Mouse (Mus musculus): Measurements from ENCODE around the gene Pklr.

The Pklr gene

DNA sequence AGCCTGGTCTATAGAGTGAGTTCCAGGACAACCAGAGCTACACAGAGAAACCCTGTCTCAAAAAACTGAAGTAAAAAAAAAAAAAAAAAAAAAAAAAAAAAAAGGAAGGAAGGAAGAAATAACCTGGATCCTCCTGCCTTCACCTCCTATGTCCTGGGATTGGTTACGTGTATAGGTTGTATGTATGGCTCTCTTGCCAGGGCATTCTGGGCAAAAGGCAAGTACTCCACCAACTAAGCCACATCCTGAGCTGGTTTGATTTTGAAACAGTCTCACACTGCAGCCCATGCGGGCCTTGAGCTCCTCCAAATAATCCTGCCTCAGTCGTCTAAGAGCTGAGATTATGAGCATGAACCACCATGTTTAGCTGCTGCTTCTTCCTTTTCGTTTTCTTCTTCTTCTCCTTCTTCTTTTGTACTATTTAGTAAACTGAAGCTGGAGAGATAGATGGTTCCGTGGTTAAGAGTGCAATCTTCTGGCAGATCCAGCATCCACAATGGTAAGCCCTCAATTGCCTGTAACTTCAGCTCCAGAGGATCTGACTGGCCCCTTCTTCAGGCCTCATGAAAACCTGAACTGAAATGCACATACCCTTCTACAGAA, 27.8 kb downstream of the Pklr start:
- no peak for DNase-seq (ENCODE audit: low spot score)

DNA sequence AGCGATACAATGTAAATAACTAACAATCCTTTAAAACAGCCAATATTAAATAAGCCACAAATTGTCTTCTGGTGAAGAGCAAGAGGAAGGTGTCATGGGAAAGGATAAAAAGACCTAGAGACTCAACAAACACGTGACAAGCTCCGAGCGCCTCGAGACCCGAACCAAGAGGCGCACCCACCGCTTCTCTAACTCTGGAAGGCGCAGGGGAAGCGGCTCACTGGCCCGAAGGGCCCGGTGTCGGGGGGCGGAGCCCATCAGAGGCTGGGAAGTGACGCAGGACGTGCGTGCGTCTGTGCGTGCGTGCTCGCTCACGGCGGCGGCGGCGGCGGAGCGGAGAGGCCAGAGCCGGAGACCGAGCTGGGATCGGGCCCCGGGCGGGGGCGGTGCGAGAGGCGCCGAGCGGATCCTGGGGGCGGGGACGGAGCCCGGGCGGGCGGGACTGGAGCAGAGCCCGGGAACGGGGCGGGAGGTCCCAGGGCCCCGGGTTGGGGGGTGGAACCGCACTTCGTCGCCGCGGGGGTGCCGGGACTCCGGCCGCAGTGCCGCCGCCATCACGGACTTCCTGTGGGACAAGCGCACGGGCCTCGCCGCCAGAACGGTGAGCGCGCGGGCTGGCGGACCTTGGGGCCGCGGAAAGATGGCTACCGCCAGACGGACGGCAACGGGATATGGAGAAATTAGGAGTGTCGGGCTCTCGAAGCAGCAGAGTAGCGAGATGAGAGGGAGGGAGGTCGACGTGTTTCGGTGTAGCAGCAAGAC, 28.7 kb downstream of the Pklr start, which contains the start of gene Clk2:
Gene Clk2, plus strand, starts transcription at position 290 of the 762 bp plus-strand sequence.
- peak; percentile 95 for DNase-seq (ENCODE audit: low spot score)

DNA sequence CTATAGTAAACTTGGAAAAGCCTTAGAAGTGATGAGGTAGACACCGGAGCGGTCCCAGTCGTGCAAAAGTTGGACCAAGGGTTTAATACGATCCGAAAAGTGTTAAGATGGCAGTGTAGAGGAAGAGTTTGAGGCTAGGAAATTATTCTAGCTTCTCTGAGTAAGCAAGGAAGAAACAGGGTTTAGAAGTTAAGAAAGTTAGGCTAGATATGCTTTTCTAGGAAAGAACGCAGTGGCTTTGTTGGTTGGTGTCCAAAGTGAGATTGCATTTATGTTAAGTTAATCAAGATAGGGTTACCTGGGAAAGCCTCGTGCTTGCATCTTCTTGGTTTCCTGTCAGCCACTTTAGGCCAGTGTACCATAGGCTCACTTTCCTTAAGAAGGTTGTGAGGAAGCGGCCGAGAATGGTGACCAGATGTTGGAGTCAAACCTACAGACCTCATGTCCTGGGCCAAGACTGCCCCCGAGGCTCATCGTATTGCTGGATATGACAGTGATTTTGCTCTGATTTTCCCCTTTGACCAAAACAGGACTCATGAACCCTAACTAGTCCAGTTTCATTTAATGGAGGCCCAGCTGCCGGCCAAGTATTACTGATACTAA, 29.4 kb downstream of the Pklr start:
- DNase-seq (ENCODE audit: low spot score), result no peak

DNA sequence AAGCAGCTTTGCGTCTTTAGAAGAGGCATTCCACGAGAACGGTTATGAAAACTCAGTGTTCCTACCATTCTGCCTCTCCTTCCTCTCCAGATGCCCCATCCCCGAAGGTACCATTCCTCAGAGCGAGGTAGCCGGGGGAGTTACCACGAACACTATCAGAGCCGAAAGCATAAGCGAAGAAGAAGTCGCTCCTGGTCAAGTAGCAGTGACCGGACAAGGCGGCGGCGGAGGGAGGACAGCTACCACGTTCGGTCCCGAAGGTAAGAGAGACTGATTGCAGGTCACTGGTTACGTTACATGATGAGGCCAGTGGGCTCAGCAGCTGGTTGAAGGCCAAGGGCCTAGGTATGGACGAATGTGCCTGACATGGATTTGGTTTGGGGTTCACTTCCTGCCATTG, 31.0 kb downstream of the Pklr start:
- DNase-seq (ENCODE audit: low spot score), result no peak

DNA sequence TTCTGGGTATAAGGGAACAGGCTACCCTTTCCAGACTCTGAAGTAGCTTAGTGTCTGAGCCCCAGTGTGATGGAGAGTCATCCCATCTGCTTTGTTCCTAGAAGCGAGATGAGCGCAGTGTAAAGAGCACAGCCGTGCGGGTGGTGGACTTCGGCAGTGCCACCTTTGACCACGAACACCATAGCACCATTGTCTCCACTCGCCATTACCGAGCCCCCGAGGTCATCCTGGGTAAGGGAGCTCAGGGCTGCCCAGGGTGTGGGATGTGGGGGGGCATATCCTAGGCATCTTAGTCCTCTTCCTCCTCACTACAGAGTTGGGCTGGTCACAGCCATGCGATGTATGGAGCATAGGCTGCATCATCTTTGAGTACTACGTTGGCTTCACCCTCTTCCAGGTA, 38.9 kb downstream of the Pklr start:
- no peak for DNase-seq (ENCODE audit: low spot score)

DNA sequence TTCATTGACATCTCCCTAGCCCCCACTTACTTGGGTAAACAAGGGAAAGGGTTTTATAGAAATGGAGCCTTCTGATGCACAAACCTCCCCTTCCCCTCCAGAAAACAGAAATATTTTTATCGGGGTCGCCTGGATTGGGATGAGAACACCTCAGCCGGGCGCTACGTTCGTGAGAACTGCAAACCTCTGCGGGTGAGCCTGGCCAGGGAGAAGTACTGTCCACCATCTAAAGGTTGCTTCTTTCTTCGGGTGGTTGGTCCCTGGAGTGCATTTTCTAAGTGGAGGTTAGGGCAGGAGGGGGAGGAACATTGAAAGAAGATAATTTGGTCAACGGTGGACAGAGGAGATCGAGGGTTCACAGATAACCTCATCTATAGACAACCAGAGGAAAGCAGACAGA, 39.6 kb downstream of the Pklr start:
- no peak for DNase-seq (ENCODE audit: low spot score)

DNA sequence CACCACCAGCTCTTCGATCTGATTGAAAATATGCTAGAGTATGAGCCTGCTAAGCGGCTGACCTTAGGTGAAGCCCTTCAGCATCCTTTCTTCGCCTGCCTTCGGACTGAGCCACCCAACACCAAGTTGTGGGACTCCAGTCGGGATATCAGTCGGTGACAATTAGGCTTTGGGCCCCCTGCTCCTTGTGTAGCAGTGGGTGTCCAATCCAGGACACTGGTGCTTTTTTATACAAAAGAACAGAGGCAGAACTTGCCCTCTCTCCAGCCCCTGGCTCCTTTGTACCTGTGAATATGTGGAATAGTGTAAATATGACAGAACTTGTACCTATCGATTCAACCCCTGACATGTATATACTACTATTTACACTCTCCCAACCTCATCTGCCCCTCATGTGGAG, 40.5 kb downstream of the Pklr start:
- no peak for DNase-seq (ENCODE audit: low spot score)

DNA sequence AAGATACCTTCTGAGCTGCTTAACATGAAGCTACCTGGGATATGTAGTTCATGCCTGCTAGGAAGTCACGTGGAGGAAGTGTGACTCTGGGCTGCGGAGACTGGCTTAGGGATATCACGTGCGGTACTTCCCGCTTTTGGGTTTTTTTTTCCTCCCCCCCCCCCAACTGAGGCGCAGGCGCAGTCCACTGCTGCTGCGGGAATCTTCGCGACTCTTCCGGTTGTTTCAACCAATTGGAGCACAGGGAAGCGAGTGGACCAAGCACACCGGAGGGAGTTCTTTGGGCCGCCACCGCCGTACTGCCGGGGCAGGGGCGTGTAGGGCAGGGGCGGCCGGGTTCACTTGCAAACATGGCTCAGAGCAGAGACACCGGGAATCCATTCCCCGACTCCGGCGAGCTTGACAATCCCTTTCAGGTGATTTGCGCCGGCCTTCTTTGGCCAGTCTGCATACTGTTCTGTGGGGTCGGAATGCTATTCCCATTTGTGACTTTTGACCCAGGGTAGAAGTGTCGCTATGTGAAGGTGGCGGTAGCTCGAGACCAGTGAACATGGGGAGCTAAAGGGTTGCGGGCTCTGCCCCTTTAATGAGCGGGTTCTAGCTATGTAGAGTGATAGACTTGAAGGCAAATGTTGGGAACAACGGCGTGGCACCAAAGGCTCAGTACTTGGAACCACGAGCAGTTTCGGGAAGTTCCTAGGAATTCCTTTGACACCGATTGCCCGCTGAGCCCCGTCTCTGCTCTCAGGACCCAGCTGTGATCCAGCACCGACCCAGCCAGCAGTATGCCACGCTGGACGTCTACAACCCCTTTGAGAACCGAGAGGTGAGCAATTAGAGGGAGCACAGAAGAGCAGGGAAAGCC, 41.5 kb downstream of the Pklr start, which contains the start of gene Scamp3:
Gene Scamp3, plus strand, starts transcription at position 232 of the 865 bp plus-strand sequence.
- peak; percentile 86 for DNase-seq (ENCODE audit: low spot score)

DNA sequence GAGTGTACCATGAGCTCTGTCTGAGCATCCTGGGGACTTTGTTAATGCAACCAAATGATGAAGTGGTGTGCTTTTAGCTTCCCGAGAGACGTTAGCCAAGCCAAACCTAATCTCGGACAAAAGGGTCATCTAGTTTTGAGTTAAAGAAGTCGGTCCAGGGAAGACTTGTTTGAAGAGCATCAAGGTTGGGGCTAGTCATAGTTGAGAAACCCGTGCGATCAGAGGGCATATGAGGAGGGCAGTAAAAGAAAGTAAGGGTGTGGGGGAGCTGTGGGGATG, 42.1 kb downstream of the Pklr start:
- DNase-seq (ENCODE audit: low spot score), result no peak

DNA sequence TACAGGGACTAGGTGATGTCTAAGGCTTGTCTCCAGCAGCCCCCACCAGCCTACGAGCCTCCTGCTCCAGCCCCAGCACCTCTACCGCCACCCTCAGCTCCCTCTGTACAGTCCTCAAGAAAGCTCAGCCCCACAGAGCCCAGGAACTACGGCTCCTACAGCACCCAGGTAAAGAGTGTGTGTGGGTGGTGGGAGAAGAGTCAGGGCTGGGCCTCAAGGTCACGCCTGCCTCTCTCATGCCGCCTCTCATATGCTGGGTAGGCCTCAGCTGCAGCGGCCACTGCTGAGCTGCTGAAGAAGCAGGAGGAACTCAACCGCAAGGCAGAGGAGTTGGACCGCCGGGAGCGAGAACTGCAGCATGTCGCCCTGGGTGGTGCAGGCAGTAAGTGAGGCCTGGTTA, 43.1 kb downstream of the Pklr start:
- DNase-seq (ENCODE audit: low spot score), result no peak

DNA sequence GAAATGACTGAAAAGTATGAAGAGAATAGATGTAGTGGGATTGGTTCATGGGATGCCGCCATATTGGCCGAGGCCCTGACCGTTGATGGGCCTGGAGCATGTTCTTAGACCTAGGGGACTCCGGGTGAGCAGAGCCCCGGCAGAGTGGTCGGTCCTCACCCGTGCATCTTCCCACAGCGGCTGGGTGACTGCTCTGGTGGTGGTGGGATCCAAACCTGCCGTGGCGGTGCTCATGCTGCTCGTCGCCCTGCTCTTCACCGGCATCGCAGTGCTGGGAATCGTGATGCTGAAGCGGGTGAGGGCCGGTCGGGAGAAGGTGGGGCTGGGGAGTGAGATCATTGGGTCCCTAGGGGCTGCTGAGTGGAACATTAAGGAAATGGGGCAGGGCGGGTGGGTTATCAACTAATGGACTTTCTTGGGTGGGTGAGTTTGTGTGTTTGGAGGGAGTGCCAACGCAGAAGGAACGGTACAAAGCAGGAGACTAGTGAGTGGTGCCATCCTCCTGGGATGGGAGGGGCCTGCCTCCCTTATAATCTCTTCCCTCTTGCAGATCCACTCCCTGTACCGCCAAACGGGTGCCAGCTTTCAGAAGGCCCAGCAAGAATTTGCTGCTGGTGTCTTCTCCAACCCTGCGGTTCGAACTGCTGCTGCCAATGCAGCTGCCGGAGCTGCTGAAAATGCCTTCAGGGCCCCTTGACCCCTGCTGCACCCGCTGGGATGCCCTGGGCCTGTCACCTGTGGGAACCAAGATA, 46.0 kb downstream of the Pklr start:
- DNase-seq (ENCODE audit: low spot score), result no peak

DNA sequence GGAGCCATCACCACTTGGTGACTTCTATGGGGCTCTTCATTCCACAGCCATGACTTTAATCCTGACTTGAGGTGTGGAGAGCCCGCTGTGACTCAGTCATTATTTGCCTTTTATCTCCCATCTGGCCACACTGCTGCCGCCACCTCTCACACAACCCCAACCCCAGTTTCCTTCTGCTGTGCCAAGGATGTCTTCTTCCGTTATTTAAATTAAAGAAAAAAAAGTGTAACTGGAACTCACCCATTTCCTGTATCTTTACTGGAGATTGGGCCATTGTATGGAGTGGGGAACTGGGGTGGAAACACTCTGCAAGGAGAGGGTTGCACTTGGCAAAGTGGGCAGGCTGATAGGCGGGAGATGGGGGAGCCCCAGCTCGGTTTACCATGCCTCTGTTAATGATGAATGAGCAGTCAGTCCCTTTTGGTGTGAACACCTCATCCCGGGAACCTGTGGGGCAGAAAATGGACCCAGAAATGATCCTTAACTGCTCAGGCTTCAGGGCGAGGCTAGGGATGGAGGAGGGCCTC, 46.7 kb downstream of the Pklr start:
- DNase-seq (ENCODE audit: low spot score), result no peak

DNA sequence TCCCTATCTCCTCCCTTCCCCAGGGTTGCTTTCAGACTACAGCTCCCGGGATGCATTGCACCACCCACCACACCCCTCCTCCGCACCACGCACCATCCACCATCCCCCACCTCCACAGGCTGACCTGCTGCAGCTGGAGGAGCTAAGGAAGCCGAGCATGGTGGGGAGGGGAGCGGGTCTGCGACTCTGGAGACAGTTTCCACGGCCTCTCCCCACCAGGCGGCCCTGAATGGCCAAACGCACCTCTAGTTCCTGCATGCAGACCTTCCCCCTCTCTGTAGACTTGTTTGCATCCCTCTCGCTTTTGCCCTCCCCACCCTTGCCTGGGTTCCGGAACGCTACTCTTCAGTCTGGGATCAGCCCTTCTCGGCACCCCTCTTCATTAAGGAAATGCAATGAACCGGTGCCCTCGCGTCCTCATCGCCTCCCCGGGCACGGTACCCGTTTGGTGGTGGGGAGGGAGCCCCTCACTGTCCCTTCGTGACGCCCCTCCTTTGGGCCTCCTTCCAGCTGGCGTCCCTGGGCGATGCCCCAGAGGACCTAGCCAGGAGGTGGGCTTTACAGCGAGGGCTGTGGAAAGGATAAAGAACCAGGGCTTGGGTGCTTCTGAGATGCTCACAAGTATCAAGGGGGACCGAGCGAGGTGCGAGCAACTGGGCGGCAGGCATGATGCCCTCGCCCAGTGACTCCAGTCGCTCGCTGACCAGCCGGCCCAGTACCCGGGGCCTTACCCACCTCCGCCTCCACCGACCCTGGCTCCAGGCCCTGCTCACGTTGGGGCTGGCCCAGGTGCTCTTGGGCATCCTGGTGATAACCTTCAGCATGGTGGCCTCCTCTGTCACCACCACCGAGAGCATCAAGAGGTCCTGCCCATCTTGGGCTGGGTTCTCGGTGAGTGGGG, 47.4 kb downstream of the Pklr start, which contains the start of gene Fam189b:
Gene Fam189b, plus strand, starts transcription at position 86 of the 901 bp plus-strand sequence.
- DNase-seq (ENCODE audit: low spot score), result peak; percentile 86

DNA sequence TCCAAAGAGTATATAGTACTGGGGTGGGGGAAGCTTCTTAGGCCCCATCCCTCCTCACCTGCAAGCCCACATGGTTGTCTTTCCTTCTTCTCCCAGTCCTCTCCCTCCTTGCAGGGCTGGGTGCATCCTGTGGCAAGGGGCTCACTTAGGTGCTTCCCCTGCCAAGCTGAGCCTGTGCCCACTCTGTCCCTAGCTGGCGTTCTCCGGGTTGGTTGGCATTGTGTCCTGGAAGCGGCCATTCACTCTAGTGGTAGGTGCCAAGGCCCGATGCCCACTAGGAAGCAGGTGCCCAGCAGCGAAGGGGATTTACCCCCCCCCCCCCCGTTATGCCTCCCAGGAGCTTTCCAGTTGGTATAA, 48.0 kb downstream of the Pklr start:
- DNase-seq (ENCODE audit: low spot score), result no peak

DNA sequence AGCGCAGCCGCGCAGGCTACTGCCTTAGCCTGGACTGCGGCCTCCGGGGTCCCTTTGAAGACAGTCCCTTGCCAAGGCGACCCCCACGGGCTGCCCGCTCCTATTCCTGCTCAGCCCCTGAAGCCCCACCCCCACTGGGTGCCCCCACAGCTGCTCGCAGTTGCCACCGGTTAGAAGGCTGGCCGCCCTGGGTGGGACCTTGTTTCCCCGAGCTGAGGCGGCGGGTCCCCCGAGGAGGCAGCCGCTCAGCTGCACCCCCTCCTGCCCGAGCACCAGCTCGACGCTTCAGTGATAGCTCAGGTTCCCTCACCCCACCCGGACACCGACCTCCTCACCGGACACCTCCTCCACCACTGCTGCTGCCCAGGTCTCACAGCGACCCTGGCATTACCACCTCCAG, 51.3 kb downstream of the Pklr start:
- no peak for DNase-seq (ENCODE audit: low spot score)

DNA sequence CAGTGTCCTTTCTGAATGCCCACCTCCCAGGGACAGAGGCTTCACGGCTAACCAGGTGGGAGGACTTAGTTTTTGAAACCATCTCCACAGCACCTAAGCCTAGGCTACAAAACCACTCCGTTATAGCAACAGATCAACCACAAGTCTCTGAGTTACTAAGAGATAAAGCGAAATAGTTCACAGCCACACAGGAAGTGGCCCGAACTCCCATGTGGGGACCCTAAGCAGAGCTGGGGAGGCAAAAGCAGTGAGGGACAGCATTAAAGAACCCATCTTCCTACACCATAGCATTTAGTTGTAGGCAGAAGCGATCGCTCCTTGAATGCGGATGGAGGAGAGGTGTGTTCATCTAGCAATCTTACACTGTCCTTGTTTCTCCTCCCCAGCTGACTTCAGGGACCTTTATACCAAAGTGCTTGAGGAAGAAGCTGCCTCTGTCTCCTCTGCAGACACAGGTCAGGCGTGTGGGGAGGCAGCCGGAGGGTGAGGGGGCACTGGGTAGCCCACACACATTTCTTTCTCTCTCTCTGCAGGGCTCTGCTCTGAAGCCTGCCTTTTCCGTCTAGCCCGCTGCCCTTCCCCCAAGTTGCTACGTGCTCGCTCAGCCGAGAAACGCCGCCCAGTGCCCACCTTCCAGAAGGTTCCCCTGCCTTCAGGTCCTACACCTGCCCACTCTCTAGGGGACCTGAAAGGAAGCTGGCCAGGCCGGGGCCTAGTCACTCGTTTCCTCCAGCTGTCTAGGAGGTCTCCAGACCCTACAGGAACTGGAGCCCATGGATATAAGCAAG, 51.9 kb downstream of the Pklr start:
- no peak for DNase-seq (ENCODE audit: low spot score)

DNA sequence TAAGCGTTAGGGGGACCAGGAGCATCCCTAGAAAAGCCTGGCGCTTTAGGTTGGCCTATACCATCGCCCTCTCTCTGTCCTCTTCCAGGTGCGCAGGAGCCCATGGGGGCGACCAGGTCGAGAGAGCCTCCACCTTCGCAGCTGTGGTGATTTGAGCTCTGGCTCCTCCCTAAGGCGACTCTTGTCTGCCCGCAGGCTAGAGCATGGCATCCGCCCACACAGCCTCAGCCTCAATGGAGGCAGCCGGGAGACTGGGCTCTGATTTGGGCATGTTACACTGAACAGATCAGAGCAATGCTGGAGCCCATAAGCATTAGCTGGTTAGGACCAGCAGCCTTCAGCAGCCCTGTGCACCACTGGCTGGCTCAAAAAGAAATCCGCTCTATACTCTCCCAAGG, 52.5 kb downstream of the Pklr start:
- DNase-seq (ENCODE audit: low spot score), result no peak

DNA sequence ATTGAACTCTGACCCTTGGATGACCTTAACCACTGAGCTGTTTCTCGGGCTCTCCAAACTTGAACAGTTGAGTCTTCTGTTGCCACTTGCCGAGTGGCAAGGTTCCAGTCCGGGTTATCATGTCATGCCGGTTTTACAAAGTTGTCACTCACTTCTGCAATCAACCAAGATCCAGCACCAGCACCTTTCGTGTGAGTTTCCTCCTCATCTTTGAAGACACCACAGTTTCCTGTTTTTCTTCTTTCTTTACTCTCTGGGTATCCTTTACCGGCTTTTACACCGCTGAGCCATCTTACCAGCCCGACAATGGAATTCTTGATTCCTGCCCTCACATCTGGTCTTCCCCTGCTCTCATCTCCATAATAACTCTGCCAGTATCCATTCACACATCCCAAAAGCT, 54.5 kb downstream of the Pklr start:
- DNase-seq (ENCODE audit: low spot score), result no peak

DNA sequence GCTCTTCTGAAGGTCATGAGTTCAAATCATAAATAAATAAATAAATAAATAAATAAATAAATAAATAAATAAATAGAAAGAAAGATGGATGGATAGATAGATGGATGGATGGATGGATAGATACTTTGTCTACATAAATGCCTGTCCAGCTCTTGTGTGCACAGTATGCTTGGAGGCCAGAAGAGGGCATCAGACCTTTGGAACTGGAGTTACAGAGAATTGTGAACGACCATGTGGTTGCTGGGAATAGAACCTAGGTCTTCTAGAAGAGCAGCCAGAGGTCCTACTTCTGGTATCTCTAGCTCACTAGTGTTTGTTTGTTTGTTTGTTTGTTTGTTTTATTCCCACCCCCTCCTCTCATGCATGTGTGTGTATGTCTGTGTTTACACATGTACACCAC, 57.4 kb downstream of the Pklr start:
- DNase-seq (ENCODE audit: low spot score), result no peak

DNA sequence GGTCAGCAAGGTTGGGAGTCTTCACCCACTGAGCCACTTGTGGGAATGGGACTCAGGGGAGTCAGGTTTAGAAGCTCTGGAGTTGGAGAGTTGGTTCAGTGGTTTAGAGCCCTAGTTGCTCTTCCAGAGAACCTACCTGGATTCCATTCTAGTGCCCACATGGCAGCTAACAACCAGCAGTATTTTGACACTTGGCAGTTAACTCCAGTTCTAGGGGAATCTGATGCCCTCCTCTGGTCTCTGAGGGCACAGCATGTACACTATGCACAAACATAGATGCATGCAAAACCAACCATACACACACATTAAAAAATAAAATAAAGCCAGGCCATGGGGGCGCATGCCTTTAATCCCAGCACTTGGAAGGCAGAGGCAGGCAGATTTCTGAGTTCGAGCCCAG, 57.9 kb downstream of the Pklr start:
- no peak for DNase-seq (ENCODE audit: low spot score)
